Mouse (Mus musculus) intestine, embryonic 15.5 days (tissue): ENCODE results near the gene Gm17651. TPM values are rescaled to one million over a fixed set of nuclear protein-coding genes. Genes with fewer than 3 reads are reported as not detected.

Experiments
- polyA plus RNA-seq: library from polyadenylated mRNA; unstranded; fragments of >200 nt; fragmentation: Nextera tagmentation; extraction: Ambion mirVana; gene quantifications from 2 replicates; pipeline ENCODE4 v1.2.1, GENCODE M21; 2015

The Gm17651 gene
- polyA plus RNA-seq, 1 experiment from 2014 or later, result not detected

Other genes with a start within 250 kb of the Gm17651 start
- 19.6 and 20.5 TPM in 2 replicates for gene Chd1l, start 64.5 kb downstream of the Gm17651 start, polyA plus RNA-seq
- gene Fmo5, start 45.9 kb downstream of the Gm17651 start, polyA plus RNA-seq, result 30.8 and 33.0 TPM in 2 replicates
- 6.7 and 6.8 TPM in 2 replicates for gene Prkab2, start 16.5 kb downstream of the Gm17651 start, polyA plus RNA-seq
- gene Pde4dip, start 214.0 kb upstream of the Gm17651 start, polyA plus RNA-seq, result 23.7 and 23.8 TPM in 2 replicates
- 132 and 142 TPM in 2 replicates for gene Sec22b, start 226.5 kb upstream of the Gm17651 start, polyA plus RNA-seq